Mouse (Mus musculus) telencephalon, adult 2 months (tissue): Measurements from ENCODE around the gene Rasgrf1.

Source experiments
- DNase-seq: peaks from one replicate; pipeline ENCODE4 v3.0.0-alpha.2; 2011; ENCODE audit warnings: low read depth, low spot score

Rasgrf1 gene

GRCm38 (mm10) chr9:89968836-89969450 lies 59.2 kb downstream of the Rasgrf1 start:
- DNase-seq = no peak

GRCm38 (mm10) chr9:89970271-89970670 lies 60.6 kb downstream of the Rasgrf1 start:
- no peak for DNase-seq

- DNase-seq = no peak
These were observed 61.3 kb downstream of the Rasgrf1 start for GRCm38 (mm10) chr9:89970886-89971486.

GRCm38 (mm10) chr9:89972321-89972720 lies 62.6 kb downstream of the Rasgrf1 start:
- DNase-seq = no peak

GRCm38 (mm10) chr9:89973856-89974255 lies 64.1 kb downstream of the Rasgrf1 start:
- peak; percentile 46 for DNase-seq

GRCm38 (mm10) chr9:89974463-89974931 lies 64.8 kb downstream of the Rasgrf1 start:
- DNase-seq = no peak

GRCm38 (mm10) chr9:89976366-89976940 lies 66.7 kb downstream of the Rasgrf1 start:
- no peak for DNase-seq

- DNase-seq = no peak
These were observed 69.5 kb downstream of the Rasgrf1 start for GRCm38 (mm10) chr9:89979248-89979647.

GRCm38 (mm10) chr9:89982256-89982655 lies 72.5 kb downstream of the Rasgrf1 start:
- DNase-seq = no peak

GRCm38 (mm10) chr9:89988053-89988452 lies 78.3 kb downstream of the Rasgrf1 start:
- DNase-seq = no peak

GRCm38 (mm10) chr9:89988811-89989528 lies 79.3 kb downstream of the Rasgrf1 start:
- DNase-seq = no peak

GRCm38 (mm10) chr9:90006432-90006831 lies 96.7 kb downstream of the Rasgrf1 start:
- DNase-seq = no peak

- DNase-seq = no peak
These were observed 97.4 kb downstream of the Rasgrf1 start for GRCm38 (mm10) chr9:90007094-90007493.

- DNase-seq = no peak
These were observed 98.4 kb downstream of the Rasgrf1 start for GRCm38 (mm10) chr9:90008138-90008537.

GRCm38 (mm10) chr9:90011849-90012248 lies 102.1 kb downstream of the Rasgrf1 start:
- no peak for DNase-seq

GRCm38 (mm10) chr9:90014649-90015048 lies 104.9 kb downstream of the Rasgrf1 start:
- no peak for DNase-seq

GRCm38 (mm10) chr9:90016204-90016603 lies 106.5 kb downstream of the Rasgrf1 start:
- DNase-seq = no peak

- DNase-seq = peak; percentile 61
These were observed 111.2 kb downstream of the Rasgrf1 start for GRCm38 (mm10) chr9:90020866-90021265.

GRCm38 (mm10) chr9:90021442-90021841 lies 111.7 kb downstream of the Rasgrf1 start:
- no peak for DNase-seq

GRCm38 (mm10) chr9:90027709-90028108 lies 118.0 kb downstream of the Rasgrf1 start:
- DNase-seq = no peak

GRCm38 (mm10) chr9:90033922-90034321 lies 124.2 kb downstream of the Rasgrf1 start:
- DNase-seq = peak; percentile 15

- no peak for DNase-seq
These were observed 125.5 kb downstream of the Rasgrf1 start for GRCm38 (mm10) chr9:90035168-90035567.
